Mouse (Mus musculus) cerebellum, postnatal 4 days (tissue): Measurements from ENCODE around the gene Zfp1.
"Not testable (repeated sequence)": the region's sequence is repeated elsewhere in the genome, so short reads cannot be mapped to it uniquely, and the experiment has no call there.

Experiments
- DNase-seq, 2 experiments: peaks; one replicate each; pipeline ENCODE4 v3.0.0; 2022; ENCODE audit warnings: low spot score in 2 of 2, mixed read lengths in 1 of 2

Zfp1 gene

DNA sequence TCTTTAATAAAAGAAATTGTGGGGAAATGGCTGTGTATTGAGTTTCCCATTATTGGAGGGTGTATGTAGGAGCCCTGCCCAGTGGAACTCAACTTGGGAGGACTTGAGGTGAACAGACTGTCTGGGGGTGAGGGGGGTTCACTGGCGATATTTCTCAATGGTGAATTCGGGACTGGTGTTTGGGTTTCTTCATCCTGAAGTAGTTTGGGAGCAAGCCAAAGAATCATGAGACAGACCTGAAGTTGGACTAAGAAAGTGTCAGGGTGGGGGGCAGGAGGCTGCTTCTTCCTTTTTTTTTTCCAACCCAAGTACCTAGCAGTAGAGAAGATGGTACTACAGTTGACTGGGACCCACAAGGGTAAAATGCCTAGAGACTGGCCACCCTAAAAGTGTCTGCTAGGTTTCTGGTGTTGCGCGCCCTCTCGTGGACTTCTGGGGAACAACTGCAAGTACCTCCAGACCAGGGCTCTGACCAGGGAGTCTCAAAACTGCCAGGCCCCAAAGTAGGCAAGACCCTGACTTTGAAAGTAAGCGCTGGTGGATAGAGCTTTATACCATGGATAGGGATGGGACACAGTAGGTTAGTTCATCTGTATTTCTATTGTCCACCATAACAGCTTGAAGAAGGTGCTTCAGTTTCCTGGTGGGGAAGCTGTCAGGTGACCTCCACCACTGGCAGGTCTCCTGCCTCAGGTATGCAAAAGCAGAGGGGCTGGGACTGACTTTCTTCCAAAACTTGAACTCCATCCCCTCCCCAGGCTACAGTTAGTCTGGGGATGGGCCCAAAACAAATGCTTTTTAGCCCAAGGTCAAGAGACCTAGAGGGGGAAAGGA, 17.3 kb upstream of the Zfp1 start:
- peak; percentile 43 to 68 for DNase-seq

GRCm38 (mm10) chr8:111626528-111626820, 16.7 kb upstream of the Zfp1 start:
- no peak for DNase-seq

GRCm38 (mm10) chr8:111626933-111627332, 16.3 kb upstream of the Zfp1 start:
- DNase-seq, result no peak

GRCm38 (mm10) chr8:111627923-111628322, 15.3 kb upstream of the Zfp1 start:
- DNase-seq, result no peak

GRCm38 (mm10) chr8:111628401-111628800, 14.8 kb upstream of the Zfp1 start:
- DNase-seq, result no peak

DNA sequence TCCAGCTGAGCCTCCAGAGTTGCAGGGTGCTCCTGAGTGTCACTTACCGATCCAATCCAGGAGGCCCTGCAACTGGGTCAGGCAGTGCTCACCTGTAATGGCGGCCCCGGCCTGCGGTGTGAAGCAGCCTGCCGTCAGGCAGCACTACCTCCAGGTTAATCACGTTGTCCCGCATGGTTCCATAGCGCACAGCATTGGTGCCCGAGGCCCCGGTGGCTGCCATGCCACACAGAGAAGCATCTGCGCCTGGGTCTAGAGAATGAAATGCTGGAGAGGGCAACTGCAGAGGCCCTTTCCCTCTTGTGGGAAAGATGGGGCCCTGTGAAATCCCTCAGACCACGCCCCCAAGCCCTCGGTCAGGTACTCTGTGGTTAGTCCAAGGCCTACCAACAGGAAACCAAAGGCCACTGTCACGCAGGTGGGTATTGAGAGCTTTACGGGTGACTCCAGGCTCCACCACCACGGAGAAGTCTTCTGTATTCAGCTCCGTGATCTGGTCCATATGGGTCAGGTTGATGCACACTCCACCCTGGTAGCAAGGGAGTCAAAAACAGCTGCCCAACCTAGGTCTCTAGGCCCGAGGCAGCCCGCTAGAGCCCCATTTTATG, 14.2 kb upstream of the Zfp1 start:
- DNase-seq, result no peak

DNA sequence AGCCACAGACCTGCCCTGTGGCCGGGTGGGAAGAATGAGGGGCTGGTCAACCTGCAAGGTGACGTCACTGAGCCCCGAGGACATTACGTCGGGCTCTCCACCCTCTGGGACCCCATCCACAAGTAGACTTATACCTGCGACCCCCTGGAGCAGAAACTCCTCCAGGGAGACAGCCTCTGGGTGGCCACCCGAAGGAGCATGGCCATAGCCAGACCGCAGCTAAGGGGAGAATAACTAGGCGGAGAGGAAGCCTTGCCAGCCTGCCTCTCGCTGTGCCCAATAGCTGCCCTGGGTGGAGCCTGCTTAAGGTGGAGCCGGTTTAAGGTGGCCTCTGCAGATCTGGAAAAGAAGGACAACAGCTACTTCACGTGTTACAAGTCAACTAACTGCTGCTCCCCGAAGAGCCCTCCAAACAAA, 13.1 kb upstream of the Zfp1 start, which contains the start of gene Ldhd:
Gene Ldhd, minus strand, starts transcription at position 270 of the 417 bp plus-strand sequence.
- no peak for DNase-seq

DNA sequence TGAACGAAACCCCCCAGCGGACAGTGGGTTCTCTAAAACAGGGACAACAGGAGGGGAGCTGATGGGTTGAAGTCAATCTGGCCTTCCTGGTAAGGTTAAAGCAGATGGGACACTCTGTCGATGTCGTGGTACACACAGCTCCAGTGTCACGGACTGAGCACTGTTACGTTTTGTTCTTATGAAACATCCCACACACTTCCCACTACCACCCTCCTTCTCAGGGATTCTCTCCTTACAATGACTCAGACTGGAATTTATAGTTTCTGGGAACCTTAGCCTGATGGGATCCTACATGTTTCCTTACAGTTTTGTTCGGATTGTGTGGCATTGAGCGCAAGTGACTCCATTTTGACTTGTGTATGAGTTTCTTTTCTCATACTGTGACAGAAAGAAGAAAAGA, 11.6 kb upstream of the Zfp1 start:
- DNase-seq, result no peak

GRCm38 (mm10) chr8:111632976-111633375, 10.2 kb upstream of the Zfp1 start:
- no peak for DNase-seq

DNA sequence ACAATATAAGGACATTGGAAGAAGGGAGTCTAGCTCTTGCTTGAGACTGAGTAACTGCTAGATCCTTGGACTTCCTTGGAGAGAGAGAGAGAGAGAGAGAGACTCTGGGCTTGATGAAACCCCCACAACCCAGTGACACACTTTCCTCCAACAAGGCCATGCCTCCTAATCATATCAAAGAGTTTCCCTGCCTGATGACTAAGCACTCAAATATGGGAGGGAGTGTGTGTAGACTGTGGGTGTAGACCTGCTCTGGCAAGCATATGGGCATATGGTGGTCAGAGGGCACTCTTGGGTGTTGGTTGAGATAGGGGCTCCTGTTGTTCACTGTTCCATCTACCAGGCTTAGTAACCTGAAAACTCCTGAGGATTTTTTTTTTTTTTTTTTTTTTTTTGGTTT, 5.1 kb upstream of the Zfp1 start:
- no peak for DNase-seq

DNA sequence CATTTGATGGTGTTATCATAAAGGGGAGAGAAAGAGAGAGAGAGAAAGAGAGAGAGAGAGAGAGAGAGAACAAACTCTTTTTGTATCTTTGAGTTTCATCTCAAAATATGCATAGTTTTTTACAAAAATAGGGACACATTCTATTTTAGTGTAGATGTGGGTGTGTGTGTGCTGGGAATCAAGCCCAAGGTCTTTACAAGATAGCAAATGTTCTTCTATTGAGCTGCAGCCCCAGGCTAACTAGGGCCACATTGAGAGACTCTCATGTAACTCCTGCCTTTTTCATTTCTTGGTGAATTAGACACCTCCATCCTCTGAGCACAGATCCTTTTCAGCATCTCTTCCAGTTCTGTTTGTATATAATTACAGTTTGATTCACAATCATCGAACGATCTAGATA, 2.1 kb upstream of the Zfp1 start:
- DNase-seq, result no peak

DNA sequence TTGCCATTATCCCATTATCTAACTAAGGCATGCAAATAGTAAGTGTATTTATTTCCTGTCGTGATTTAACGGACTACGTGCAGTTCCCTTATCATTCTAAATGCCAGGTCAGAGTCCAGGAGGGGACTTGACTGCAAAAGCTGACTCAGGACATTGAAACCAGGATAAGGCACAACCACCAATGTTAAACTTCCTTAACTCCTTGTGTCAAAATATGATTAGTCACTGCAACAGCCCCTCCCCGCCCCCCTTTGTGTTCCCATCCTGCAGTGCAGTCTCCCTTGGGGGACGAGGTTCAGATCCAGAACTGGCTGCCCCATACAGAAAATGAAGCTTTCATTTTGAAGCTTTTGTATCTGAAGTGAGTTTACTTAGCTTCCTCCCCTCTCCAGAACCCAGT, 705 bp upstream of the Zfp1 start:
- DNase-seq, result no peak

DNA sequence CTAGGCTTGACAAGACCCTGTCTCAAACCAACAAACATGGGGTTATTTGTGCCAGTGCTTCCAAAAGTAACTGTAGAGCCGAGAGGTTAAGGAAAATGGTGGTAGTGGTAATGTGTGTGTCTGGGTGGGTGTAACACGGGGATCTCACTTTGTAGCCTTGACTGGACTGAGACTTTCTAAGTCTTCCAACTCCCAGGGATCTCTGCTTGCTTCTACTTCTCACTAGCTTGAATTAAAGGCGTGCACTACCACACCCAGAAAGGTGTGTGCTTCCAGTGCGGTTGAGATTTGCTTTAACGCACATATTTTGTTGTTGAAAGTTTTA, 300 bp upstream of the Zfp1 start:
- DNase-seq, result no peak

DNA sequence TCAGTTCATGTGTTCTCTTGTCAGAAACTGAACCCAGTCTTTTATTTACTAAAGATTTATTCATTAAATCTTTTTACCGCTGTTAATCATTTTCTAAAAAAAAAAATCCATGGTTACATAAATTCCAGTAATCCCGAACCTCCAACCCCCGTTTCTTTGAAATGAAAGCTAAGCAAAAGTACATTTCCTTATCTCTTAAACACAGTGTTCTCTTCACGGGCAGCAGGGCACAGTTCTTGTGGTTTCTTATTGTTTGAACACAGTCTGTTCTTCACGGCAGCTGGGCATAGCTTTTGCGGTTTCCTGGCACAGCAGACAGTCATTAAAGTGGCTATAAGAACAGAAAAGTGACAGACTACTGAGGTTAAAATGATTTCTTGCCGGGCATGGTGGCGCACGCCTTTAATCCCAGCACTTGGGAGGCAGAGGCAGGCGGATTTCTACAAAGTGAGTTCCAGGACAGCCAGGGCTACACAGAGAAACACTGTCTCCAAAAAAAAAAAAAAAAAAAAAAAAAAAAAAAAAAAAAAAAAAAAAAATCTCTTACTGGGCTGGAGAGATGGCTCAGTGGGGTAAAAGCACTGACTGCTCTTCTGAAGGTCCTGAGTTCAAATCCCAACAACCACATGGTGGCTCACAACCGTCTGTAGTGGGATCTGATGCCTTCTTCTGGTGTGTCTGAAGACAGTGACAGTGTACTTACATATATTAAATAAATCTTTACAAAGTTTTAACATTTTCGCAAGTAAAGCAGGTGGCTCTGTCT, 1.3 kb downstream of the Zfp1 start:
- DNase-seq, result not testable (repeated sequence)

GRCm38 (mm10) chr8:111645715-111646114, 2.5 kb downstream of the Zfp1 start:
- no peak for DNase-seq

GRCm38 (mm10) chr8:111648834-111649233, 5.6 kb downstream of the Zfp1 start:
- no peak for DNase-seq

GRCm38 (mm10) chr8:111650651-111651050, 7.5 kb downstream of the Zfp1 start:
- DNase-seq, result no peak

DNA sequence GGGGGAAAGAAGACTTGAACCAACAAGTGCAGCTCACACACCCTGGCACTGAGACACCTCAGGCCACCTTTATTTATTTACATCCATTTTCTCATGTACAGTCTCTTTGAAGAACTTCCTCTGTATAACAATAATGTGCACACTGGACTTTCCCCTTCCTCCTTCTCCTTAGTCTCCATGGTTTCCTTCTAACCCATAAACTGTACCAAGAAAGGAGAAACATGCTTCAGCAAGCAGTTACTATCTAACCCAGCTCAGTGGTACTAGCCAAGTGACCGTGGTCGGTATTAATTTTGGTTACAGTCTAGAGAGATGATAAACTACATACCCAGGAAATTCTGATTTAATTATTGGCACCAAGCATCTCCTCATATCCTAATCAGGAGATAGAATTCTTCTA, 10.3 kb downstream of the Zfp1 start:
- DNase-seq, result no peak

- DNase-seq, result no peak
These were observed 14.2 kb downstream of the Zfp1 start for GRCm38 (mm10) chr8:111657312-111657854.

DNA sequence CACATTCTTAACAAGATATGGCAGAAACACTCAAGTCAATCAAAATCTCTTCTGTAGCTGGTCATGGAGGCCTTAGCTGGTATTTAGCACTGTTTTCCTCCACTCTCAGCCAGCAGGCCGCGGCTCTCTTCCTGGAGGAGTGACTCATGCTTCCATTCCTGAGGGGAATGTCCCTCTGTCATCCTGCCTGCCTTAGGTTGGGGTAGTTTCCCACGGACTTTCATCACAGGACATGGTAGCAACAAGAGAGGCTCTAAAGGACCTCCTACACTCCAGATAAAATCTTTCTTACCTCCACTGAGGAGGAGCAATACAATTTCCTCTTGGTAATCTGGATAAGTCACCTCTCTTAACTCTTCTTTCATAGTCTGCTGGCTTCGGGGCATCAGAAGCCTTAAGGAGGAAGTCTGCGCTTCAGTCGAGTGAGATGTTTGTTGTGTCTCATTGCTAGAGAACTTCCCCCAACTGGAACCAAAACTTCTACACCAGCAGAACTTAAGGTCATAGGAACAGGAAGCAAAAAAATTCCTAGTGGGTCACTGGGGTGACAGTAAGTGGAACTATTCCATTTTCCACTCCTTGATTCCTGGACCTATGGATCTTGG, 15.7 kb downstream of the Zfp1 start:
- no peak for DNase-seq

DNA sequence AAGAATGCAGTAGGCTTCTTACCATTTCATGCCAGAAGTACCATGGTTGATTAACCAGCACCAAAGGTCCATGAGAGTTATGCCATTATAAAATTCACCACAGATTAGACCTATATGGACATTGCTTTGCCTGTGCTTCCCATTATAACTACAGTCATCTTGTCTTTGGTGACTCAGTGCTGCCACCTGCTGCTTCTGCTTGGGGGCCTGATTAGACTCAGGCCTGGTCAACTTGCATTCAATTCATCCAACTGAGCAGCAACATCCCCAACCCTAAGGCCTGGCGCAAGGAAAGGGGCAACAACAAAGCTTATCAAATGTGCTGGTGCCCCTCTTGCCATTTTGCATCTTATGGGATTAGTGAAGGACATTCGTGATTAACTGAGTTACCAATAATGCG, 19.3 kb downstream of the Zfp1 start:
- DNase-seq, result peak; percentile 55 to 64

DNA sequence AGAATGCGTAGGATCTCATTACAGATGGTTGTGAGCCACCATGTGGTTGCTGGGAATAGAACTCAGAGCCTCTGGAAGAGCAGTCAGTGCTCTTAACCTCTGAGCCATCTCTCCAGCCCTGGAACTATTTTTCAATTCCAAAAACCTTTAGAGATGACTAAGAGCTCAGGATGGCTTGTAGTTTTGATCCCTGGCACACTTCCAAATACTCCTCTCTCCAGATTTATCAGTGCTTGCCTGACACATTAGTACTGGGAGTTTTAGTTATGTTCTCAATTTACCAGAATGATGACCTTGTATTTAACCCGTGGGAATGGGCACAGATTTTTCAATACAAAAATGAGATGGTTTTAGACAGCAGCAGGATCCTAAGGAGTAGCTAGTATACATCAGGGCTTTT, 23.6 kb downstream of the Zfp1 start:
- no peak for DNase-seq
